Mouse (Mus musculus) embryonic facial prominence, embryonic 13.5 days (tissue): ENCODE measurements around the gene Arhgef26. TPM values are rescaled to one million over a fixed set of nuclear protein-coding genes. Genes with fewer than 3 reads are reported as not detected.

Experiments used
- ATAC-seq: fragments of 200-750 bp; cut with Nextera tagmentation; 2 replicates; pipeline ENCODE4 v1.8.0; 2017; ENCODE audit warnings: low read depth; ENCODE audit not compliant: insufficient number of reproducible peaks, insufficient read depth, low FRiP score, low TSS enrichment
- H3K27ac ChIP-seq: fragments of 300-500 bp; sonication (generic); 2 replicates; pipeline ENCODE4 v1.5.1; 2015; ENCODE audit warnings: moderate library complexity, mild to moderate bottlenecking, inconsistent platforms
- H3K27me3 ChIP-seq: fragments of 300-500 bp; sonication (generic); 2 replicates; pipeline ENCODE4 v1.6.1; 2015; ENCODE audit warnings: mild to moderate bottlenecking, inconsistent platforms
- H3K36me3 ChIP-seq: fragments of 300-500 bp; sonication (generic); 2 replicates; pipeline ENCODE4 v1.6.1; 2015; ENCODE audit warnings: mild to moderate bottlenecking, inconsistent platforms
- H3K4me1 ChIP-seq: fragments of 300-500 bp; sonication (generic); 2 replicates; pipeline ENCODE4 v1.6.1; 2015; ENCODE audit warnings: inconsistent platforms
- H3K4me2 ChIP-seq: fragments of 300-500 bp; sonication (generic); 2 replicates; pipeline ENCODE4 v1.6.1; 2015; ENCODE audit warnings: moderate library complexity, mild to moderate bottlenecking, inconsistent platforms
- H3K4me3 ChIP-seq: fragments of 300-500 bp; sonication (generic); 2 replicates; pipeline ENCODE4 v1.5.1; 2015; ENCODE audit warnings: mild to moderate bottlenecking, inconsistent platforms
- H3K9ac ChIP-seq: fragments of 300-500 bp; sonication (generic); 2 replicates; pipeline ENCODE4 v1.6.1; 2015; ENCODE audit warnings: mild to moderate bottlenecking, inconsistent platforms
- H3K9me3 ChIP-seq: fragments of 300-500 bp; sonication (generic); 2 replicates; pipeline ENCODE4 v1.6.1; 2016; ENCODE audit warnings: inconsistent platforms
- WGBS: fragments of 180-500 bp; shearing (Covaris S2); methylation state at CpG from one replicate; pipeline ENCODE4 v1.1.7; 2015; ENCODE audit warnings: mixed read lengths; 5-methylcytosine and 5-hydroxymethylcytosine counted together
- polyA plus RNA-seq: library from polyadenylated mRNA; unstranded; fragments of >200 nt; fragmentation: Nextera tagmentation; extraction: Ambion mirVana; gene quantifications from 2 replicates; pipeline ENCODE4 v1.2.1, GENCODE M21; 2015

The Arhgef26 gene
- polyA plus RNA-seq, 1 experiment from 2014 or later: 14.4 TPM

DNA sequence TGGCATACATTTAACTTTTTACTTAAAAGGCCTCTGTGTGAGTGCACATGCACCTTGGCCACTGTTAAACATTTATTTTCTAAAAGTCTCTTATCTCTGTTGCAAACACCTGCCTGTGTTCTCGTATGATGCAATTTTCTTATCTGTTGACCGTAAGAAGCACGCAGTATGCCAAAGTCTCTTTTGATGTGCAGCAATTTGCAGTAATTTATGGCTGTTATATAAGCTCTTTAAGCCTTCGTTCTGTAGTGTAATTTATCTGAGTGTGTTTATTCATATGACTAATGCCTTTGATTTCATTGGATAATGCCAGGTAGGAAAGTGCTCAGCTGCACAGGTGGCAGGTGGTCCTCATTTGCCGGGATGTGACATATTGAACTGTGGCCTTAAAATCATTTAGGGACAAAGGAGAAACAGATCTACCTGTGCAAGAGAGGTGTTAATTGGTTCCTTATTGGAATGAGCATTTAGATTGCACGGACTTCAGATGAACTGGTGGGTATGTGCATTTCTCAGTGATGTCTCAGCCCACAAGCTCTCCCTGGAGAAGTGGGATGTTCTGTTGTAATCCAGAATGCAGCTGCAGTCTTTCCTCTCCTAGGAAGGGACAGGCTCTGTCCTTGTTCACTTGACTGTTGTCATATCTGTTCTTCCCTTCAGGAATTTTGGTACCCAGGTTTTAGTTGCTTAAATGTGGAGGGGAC, 10.5 kb downstream of the Arhgef26 start:
- no peak for ATAC-seq
- 71% methylated on average over 6 of the region's 6 CpGs for WGBS

GRCm38 (mm10) chr3:62349218-62349897, 11.2 kb downstream of the Arhgef26 start:
- Histone ChIP-seq H3K9me3 (no peaks in the 10 kb centered on the region), H3K36me3 (peaks cover 14% of the 10 kb centered on the region; the same call in 1 of the 2 replicates), H3K27ac (no peak overlapping the region), H3K27me3 (no peaks in the 10 kb centered on the region), H3K4me2 (no peak overlapping the region), H3K4me1 (no peaks in the 10 kb centered on the region; the same call in 1 of the 2 replicates), H3K4me3 (no peak overlapping the region), H3K9ac (no peak overlapping the region)
- no peak for ATAC-seq
- WGBS: 80% methylated on average over 11 of the region's 11 CpGs

More for the DNA sequence above, 10.5 kb downstream of the Arhgef26 start:
- Histone ChIP-seq H3K9me3 (no peaks in the 10 kb centered on the region), H3K27me3 (no peaks in the 10 kb centered on the region), H3K4me2 (no peak overlapping the region), H3K36me3 (peaks cover 14% of the 10 kb centered on the region; the same call in 1 of the 2 replicates), H3K27ac (no peak overlapping the region), H3K4me1 (no peaks in the 10 kb centered on the region; the same call in 1 of the 2 replicates), H3K9ac (no peak overlapping the region), H3K4me3 (no peak overlapping the region)

GRCm38 (mm10) chr3:62352071-62352470, 13.9 kb downstream of the Arhgef26 start:
- H3K9me3 ChIP-seq: no peaks in the 10 kb centered on the region
- no peaks in the 10 kb centered on the region; the same call in 1 of the 2 replicates for H3K4me1 ChIP-seq
- ATAC-seq: no peak
- H3K27me3 ChIP-seq: no peaks in the 10 kb centered on the region
- no peak overlapping the region for H3K4me3 ChIP-seq
- H3K9ac ChIP-seq: no peak overlapping the region
- WGBS: 77% methylated on average over 4 of the region's 4 CpGs
- H3K27ac ChIP-seq: no peak overlapping the region
- H3K4me2 ChIP-seq: no peak overlapping the region
- H3K36me3 ChIP-seq: peaks cover 10% of the 10 kb centered on the region; the same call in 1 of the 2 replicates

- WGBS: 89% methylated on average over 4 of the region's 4 CpGs
- no peaks in the 10 kb centered on the region for H3K27me3 ChIP-seq
- H3K9ac ChIP-seq: no peak overlapping the region
- H3K4me3 ChIP-seq: no peak overlapping the region
- H3K9me3 ChIP-seq: no peaks in the 10 kb centered on the region
- no peak overlapping the region for H3K27ac ChIP-seq
- no peak for ATAC-seq
- no peak overlapping the region for H3K4me2 ChIP-seq
- H3K4me1 ChIP-seq: no peaks in the 10 kb centered on the region; the same call in 1 of the 2 replicates
- peaks cover 7% of the 10 kb centered on the region; the same call in 1 of the 2 replicates for H3K36me3 ChIP-seq
Measured at GRCm38 (mm10) chr3:62352876-62353275, 14.7 kb downstream of the Arhgef26 start.

- Histone ChIP-seq H3K36me3 (no peaks in the 10 kb centered on the region), H3K27me3 (no peaks in the 10 kb centered on the region), H3K4me2 (no peak overlapping the region), H3K4me3 (no peak overlapping the region), H3K9ac (no peak overlapping the region), H3K27ac (no peak overlapping the region), H3K4me1 (no peaks in the 10 kb centered on the region), H3K9me3 (no peaks in the 10 kb centered on the region)
- no peak for ATAC-seq
- WGBS: 77% methylated on average over 5 of the region's 5 CpGs
Measured at GRCm38 (mm10) chr3:62367882-62368281, 29.7 kb downstream of the Arhgef26 start.

- Histone ChIP-seq H3K27me3 (no peaks in the 10 kb centered on the region), H3K4me1 (no peaks in the 10 kb centered on the region), H3K9ac (no peak overlapping the region), H3K27ac (no peak overlapping the region), H3K9me3 (no peaks in the 10 kb centered on the region), H3K4me2 (no peak overlapping the region), H3K36me3 (no peaks in the 10 kb centered on the region), H3K4me3 (no peak overlapping the region)
- ATAC-seq: no peak
- whole genome bisulfite sequencing: 71% methylated on average over 2 of the region's 2 CpGs
Measured at GRCm38 (mm10) chr3:62372841-62373240, 34.7 kb downstream of the Arhgef26 start.

GRCm38 (mm10) chr3:62374346-62374745, 36.2 kb downstream of the Arhgef26 start:
- H3K9me3 ChIP-seq: no peaks in the 10 kb centered on the region
- no peak overlapping the region for H3K4me3 ChIP-seq
- WGBS: 90% methylated on average over 4 of the region's 4 CpGs
- no peaks in the 10 kb centered on the region for H3K4me1 ChIP-seq
- no peak overlapping the region for H3K4me2 ChIP-seq
- no peak overlapping the region for H3K27ac ChIP-seq
- H3K36me3 ChIP-seq: no peaks in the 10 kb centered on the region
- no peaks in the 10 kb centered on the region for H3K27me3 ChIP-seq
- no peak for ATAC-seq
- H3K9ac ChIP-seq: no peak overlapping the region

DNA sequence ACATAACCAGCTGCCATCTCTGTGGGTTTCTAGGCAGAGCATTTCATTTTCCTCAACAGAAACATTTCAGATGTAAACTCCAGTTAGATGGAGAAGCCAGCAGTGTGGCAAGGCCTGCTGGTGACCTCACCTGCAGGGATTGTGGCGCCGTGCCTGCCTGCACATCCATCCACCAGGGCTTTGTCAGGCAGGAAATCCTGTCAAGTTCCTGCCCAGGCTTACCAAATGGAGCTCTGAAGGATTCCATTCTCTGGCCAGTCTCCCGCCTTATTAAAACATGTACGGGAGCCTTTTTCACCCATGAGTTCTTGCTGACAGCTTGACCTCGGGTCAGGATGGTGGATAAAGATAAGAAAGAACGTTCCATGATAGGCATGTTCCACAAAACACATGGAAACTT, 36.7 kb downstream of the Arhgef26 start:
- ATAC-seq: no peak
- no peaks in the 10 kb centered on the region for H3K4me1 ChIP-seq
- H3K27me3 ChIP-seq: no peaks in the 10 kb centered on the region
- H3K9ac ChIP-seq: no peak overlapping the region
- no peaks in the 10 kb centered on the region for H3K9me3 ChIP-seq
- 77% methylated on average over 6 of the region's 6 CpGs for whole genome bisulfite sequencing
- no peak overlapping the region for H3K4me3 ChIP-seq
- no peak overlapping the region for H3K27ac ChIP-seq
- H3K36me3 ChIP-seq: no peaks in the 10 kb centered on the region
- H3K4me2 ChIP-seq: no peak overlapping the region

DNA sequence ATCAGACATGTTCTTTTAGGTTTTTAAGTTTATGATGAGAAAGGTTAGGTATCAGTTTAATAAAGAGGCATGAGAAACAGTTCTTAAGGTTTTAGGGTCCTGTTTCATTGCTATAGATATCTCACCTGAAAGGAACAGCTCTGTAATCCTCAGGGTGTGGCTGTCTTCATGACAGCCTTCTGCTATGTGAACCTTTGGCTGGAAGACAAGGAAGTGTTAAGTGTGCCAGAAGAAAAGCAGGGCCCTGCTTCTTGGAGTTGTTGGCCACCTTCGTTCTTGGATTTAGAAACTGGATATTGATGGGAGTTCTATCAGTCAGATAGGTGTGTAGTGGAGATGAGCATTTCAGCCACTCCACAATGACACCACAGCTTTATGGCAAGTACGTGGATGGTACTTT, 38.6 kb downstream of the Arhgef26 start:
- H3K4me1 ChIP-seq: no peaks in the 10 kb centered on the region
- WGBS: 94% methylated on average over 2 of the region's 2 CpGs

DNA sequence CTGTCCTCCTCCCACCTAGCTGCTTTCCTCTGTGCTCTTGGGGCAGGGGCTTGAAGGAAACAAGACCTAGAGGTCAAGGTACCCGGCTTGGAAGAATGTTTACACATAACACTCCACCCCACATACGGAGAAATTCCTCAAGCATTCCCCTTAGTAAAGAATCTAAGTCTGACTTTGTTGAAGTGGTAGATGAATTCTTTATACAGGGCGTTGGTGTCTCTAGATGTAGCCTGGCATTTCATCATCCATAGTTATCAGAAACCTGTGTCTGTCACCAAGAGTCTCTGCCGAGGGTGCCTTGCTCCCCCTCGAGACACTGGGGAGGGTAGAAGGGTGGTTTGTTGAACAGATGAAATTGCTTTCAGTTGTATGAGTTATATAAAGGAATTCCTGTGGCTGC, 41.8 kb downstream of the Arhgef26 start:
- Histone ChIP-seq H3K4me3 (no peak overlapping the region), H3K9ac (no peak overlapping the region), H3K27ac (no peak overlapping the region), H3K9me3 (no peaks in the 10 kb centered on the region), H3K27me3 (no peaks in the 10 kb centered on the region), H3K4me1 (no peaks in the 10 kb centered on the region), H3K4me2 (no peak overlapping the region), H3K36me3 (peaks cover 5% of the 10 kb centered on the region)
- ATAC-seq: no peak
- whole genome bisulfite sequencing: 35% methylated on average over 5 of the region's 5 CpGs

More for the DNA sequence above, 38.6 kb downstream of the Arhgef26 start:
- ATAC-seq: no peak
- H3K36me3 ChIP-seq: peaks cover 5% of the 10 kb centered on the region
- H3K27ac ChIP-seq: no peak overlapping the region
- no peak overlapping the region for H3K4me2 ChIP-seq
- H3K9me3 ChIP-seq: no peaks in the 10 kb centered on the region
- H3K27me3 ChIP-seq: no peaks in the 10 kb centered on the region
- no peak overlapping the region for H3K9ac ChIP-seq
- no peak overlapping the region for H3K4me3 ChIP-seq

DNA sequence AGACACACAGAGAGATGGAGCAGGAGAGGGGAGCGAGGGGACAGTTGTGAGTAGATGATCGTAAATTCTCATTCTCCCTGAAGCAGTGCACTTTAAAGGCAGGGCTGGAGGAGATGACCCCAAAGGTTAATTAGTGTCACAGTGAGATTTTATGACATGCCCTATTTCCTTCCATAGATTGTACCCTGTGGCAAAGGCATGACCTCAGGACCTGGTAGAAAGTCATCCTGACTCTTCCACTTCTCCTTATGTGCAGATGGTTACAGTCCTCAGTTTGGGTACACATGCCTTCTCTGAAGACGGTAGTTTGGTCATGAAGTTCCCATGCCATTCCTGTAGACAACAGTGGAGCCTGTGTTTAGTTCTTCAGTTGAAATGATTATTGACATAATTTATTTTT, 42.3 kb downstream of the Arhgef26 start:
- no peak overlapping the region for H3K4me3 ChIP-seq
- no peak overlapping the region for H3K9ac ChIP-seq
- H3K9me3 ChIP-seq: no peaks in the 10 kb centered on the region
- WGBS: 43% methylated on average over 3 of the region's 3 CpGs
- no peak overlapping the region for H3K4me2 ChIP-seq
- H3K36me3 ChIP-seq: peaks cover 5% of the 10 kb centered on the region
- H3K4me1 ChIP-seq: no peaks in the 10 kb centered on the region
- ATAC-seq: no peak
- no peak overlapping the region for H3K27ac ChIP-seq
- H3K27me3 ChIP-seq: no peaks in the 10 kb centered on the region

GRCm38 (mm10) chr3:62382853-62383252, 44.7 kb downstream of the Arhgef26 start:
- WGBS: 81% methylated on average over 1 of the region's 1 CpGs
- no peaks in the 10 kb centered on the region for H3K4me1 ChIP-seq
- no peaks in the 10 kb centered on the region for H3K9me3 ChIP-seq
- no peak overlapping the region for H3K27ac ChIP-seq
- ATAC-seq: no peak
- H3K9ac ChIP-seq: no peak overlapping the region
- no peak overlapping the region for H3K4me3 ChIP-seq
- no peak overlapping the region for H3K4me2 ChIP-seq
- no peaks in the 10 kb centered on the region for H3K27me3 ChIP-seq
- H3K36me3 ChIP-seq: peaks cover 5% of the 10 kb centered on the region
